Mouse (Mus musculus): ENCODE results near the gene Sema3f. TPM values are rescaled to one million over a fixed set of nuclear protein-coding genes. Genes with fewer than 3 reads are reported as not detected.
A peak's percentile ranks its signal among the peaks of the same experiment; 100 is the strongest.

The Sema3f gene
- 24.2 and 30.7 TPM in 2 replicates for polyA plus RNA-seq (2012; rRNA removed)

DNA sequence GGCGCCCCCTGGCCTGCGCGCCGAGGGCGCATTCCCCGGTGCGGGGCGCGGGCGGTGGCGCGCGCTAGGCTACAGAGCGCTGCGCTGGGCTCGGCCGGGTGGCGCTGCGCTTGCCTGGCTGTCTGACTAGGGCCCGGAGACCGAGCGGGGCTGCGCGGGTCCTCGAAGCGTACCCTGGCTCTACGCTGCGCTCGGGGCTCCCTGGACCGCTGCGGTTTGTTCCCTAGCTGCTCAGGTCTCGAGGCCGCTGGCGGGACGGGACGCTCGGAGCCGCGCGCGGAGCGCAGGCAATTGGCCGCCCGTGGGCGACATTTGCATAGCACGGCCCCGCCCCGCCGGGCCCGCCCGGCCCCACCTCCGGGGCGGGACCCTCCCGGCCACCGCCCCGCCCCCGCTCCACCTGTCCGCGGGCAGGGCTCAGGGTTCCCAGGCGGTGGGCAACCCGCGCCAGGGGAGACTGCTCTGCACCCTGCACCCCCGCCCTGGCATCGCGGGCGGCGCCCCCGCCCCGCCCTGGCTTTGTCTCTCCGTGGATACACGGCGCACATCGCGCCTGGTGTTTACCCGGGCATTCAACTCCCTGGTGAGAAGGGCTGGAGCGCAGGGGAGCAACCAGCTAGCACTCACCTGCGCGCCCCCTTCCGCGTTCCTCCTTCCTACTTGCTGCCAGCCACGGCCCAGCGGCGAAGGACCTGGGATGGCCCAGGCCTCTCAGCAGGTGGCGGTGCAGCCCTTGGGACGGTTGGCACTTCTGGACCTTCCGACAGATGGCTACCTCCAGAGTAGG, at the start of gene Sema3f:
Gene Sema3f, minus strand, starts transcription at position 779 of the 787 bp plus-strand sequence.
- TF ChIP-seq POLR2A (IDR thresholded peaks at IDR 0.05; ENCODE audit: low read depth, low read length) = peak; percentile 46; the same call in 1 of the 2 replicates
- 0 out of 2 replicates have a peak, but pooled peaks have one; percentile 18 for TF ChIP-seq CTCF (IDR thresholded peaks at IDR 0.05; ENCODE audit: extremely low read depth, insufficient read length, insufficient replicate concordance, low read depth, low read length)
- 2% methylated on average over 86 of the region's 86 CpGs for WGBS
- Histone ChIP-seq H3K4me1 (ENCODE audit: control insufficient read depth, insufficient read depth, insufficient read length, low read length) (peaks cover 14% of the 10 kb centered on the region), H3K27me3 (ENCODE audit: control insufficient read depth, insufficient read depth, low read length) (peaks cover 15% of the 10 kb centered on the region), H3K4me3 (ENCODE audit: low read depth, low read length) (peak within 1 kb of the TSS; percentile 72), H3K36me3 (ENCODE audit: control insufficient read depth, insufficient read depth, low read length) (no peaks in the 10 kb centered on the region), H3K27ac (ENCODE audit: insufficient read depth, low read depth, low read length) (no peak within 1 kb of the TSS; the same call in 1 of the 2 replicates)

GRCm38 (mm10) chr9:107759593-107759992, 49.3 kb upstream of the Sema3f start:
- Histone ChIP-seq H3K36me3 (ENCODE audit: control insufficient read depth, insufficient read depth, low read length) (peaks cover 75% of the 10 kb centered on the region), H3K4me3 (ENCODE audit: low read depth, low read length) (no peak overlapping the region), H3K27ac (ENCODE audit: insufficient read depth, low read depth, low read length) (no peak overlapping the region), H3K4me1 (ENCODE audit: control insufficient read depth, insufficient read depth, insufficient read length, low read length) (no peaks in the 10 kb centered on the region), H3K27me3 (ENCODE audit: control insufficient read depth, insufficient read depth, low read length) (no peaks in the 10 kb centered on the region)
- no peak for TF ChIP-seq POLR2A (IDR thresholded peaks at IDR 0.05; ENCODE audit: low read depth, low read length)
- no peak for TF ChIP-seq CTCF (IDR thresholded peaks at IDR 0.05; ENCODE audit: extremely low read depth, insufficient read length, insufficient replicate concordance, low read depth, low read length)
- WGBS = 88% methylated on average over 6 of the region's 6 CpGs

GRCm38 (mm10) chr9:107750378-107750777, 40.1 kb upstream of the Sema3f start:
- TF ChIP-seq POLR2A (IDR thresholded peaks at IDR 0.05; ENCODE audit: low read depth, low read length) (no peak), CTCF (IDR thresholded peaks at IDR 0.05; ENCODE audit: extremely low read depth, insufficient read length, insufficient replicate concordance, low read depth, low read length) (no peak)

GRCm38 (mm10) chr9:107748063-107748462, 37.8 kb upstream of the Sema3f start:
- H3K27ac ChIP-seq (ENCODE audit: insufficient read depth, low read depth, low read length) = no peak overlapping the region
- H3K4me1 ChIP-seq (ENCODE audit: control insufficient read depth, insufficient read depth, insufficient read length, low read length) = no peaks in the 10 kb centered on the region
- no peak overlapping the region for H3K4me3 ChIP-seq (ENCODE audit: low read depth, low read length)
- H3K36me3 ChIP-seq (ENCODE audit: control insufficient read depth, insufficient read depth, low read length) = peaks cover 90% of the 10 kb centered on the region
- no peaks in the 10 kb centered on the region for H3K27me3 ChIP-seq (ENCODE audit: control insufficient read depth, insufficient read depth, low read length)
- TF ChIP-seq CTCF (IDR thresholded peaks at IDR 0.05; ENCODE audit: extremely low read depth, insufficient read length, insufficient replicate concordance, low read depth, low read length) = no peak
- TF ChIP-seq POLR2A (IDR thresholded peaks at IDR 0.05; ENCODE audit: low read depth, low read length) = no peak
- 94% methylated on average over 3 of the region's 3 CpGs for WGBS

More at GRCm38 (mm10) chr9:107750378-107750777, 40.1 kb upstream of the Sema3f start:
- H3K4me1 ChIP-seq (ENCODE audit: control insufficient read depth, insufficient read depth, insufficient read length, low read length) = no peaks in the 10 kb centered on the region
- no peaks in the 10 kb centered on the region for H3K27me3 ChIP-seq (ENCODE audit: control insufficient read depth, insufficient read depth, low read length)
- H3K36me3 ChIP-seq (ENCODE audit: control insufficient read depth, insufficient read depth, low read length) = peaks cover 86% of the 10 kb centered on the region
- H3K27ac ChIP-seq (ENCODE audit: insufficient read depth, low read depth, low read length) = no peak overlapping the region
- 86% methylated on average over 5 of the region's 5 CpGs for WGBS
- H3K4me3 ChIP-seq (ENCODE audit: low read depth, low read length) = no peak overlapping the region

GRCm38 (mm10) chr9:107747310-107747709, 37.0 kb upstream of the Sema3f start:
- no peaks in the 10 kb centered on the region for H3K27me3 ChIP-seq (ENCODE audit: control insufficient read depth, insufficient read depth, low read length)
- WGBS = 73% methylated on average over 1 of the region's 1 CpGs
- H3K36me3 ChIP-seq (ENCODE audit: control insufficient read depth, insufficient read depth, low read length) = peaks cover 91% of the 10 kb centered on the region
- H3K4me1 ChIP-seq (ENCODE audit: control insufficient read depth, insufficient read depth, insufficient read length, low read length) = no peaks in the 10 kb centered on the region
- TF ChIP-seq POLR2A (IDR thresholded peaks at IDR 0.05; ENCODE audit: low read depth, low read length) (no peak), CTCF (IDR thresholded peaks at IDR 0.05; ENCODE audit: extremely low read depth, insufficient read length, insufficient replicate concordance, low read depth, low read length) (no peak)
- H3K4me3 ChIP-seq (ENCODE audit: low read depth, low read length) = no peak overlapping the region
- H3K27ac ChIP-seq (ENCODE audit: insufficient read depth, low read depth, low read length) = no peak overlapping the region

GRCm38 (mm10) chr9:107746679-107747078, 36.4 kb upstream of the Sema3f start:
- TF ChIP-seq POLR2A (IDR thresholded peaks at IDR 0.05; ENCODE audit: low read depth, low read length) (no peak), CTCF (IDR thresholded peaks at IDR 0.05; ENCODE audit: extremely low read depth, insufficient read length, insufficient replicate concordance, low read depth, low read length) (no peak)
- no peak overlapping the region for H3K27ac ChIP-seq (ENCODE audit: insufficient read depth, low read depth, low read length)
- H3K4me1 ChIP-seq (ENCODE audit: control insufficient read depth, insufficient read depth, insufficient read length, low read length) = no peaks in the 10 kb centered on the region
- H3K4me3 ChIP-seq (ENCODE audit: low read depth, low read length) = no peak overlapping the region
- H3K36me3 ChIP-seq (ENCODE audit: control insufficient read depth, insufficient read depth, low read length) = peaks cover 91% of the 10 kb centered on the region
- 95% methylated on average over 3 of the region's 3 CpGs for WGBS
- H3K27me3 ChIP-seq (ENCODE audit: control insufficient read depth, insufficient read depth, low read length) = no peaks in the 10 kb centered on the region

DNA sequence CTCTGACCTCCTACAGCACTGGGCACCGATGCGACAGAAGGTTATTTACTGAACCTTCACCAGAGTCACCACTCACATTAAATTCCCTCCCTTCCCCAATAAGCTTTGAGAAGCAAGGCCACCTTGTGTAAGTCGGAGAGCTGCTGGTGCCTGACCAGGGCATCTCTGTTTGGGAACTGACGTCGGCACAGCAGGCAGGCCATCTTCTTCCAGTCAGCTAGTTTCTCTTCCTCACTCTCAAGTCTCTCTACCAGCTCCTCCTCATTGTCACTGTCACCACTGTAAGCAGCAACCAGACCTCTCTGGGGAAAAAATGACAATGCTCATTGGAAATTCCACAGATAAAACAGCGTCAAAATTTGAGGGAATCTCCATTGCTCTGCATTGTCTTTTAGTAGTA, 33.8 kb upstream of the Sema3f start:
- peaks cover 85% of the 10 kb centered on the region for H3K36me3 ChIP-seq (ENCODE audit: control insufficient read depth, insufficient read depth, low read length)
- H3K27ac ChIP-seq (ENCODE audit: insufficient read depth, low read depth, low read length) = no peak overlapping the region
- 89% methylated on average over 6 of the region's 6 CpGs for WGBS
- H3K4me3 ChIP-seq (ENCODE audit: low read depth, low read length) = no peak overlapping the region
- H3K27me3 ChIP-seq (ENCODE audit: control insufficient read depth, insufficient read depth, low read length) = no peaks in the 10 kb centered on the region
- TF ChIP-seq POLR2A (IDR thresholded peaks at IDR 0.05; ENCODE audit: low read depth, low read length) (no peak), CTCF (IDR thresholded peaks at IDR 0.05; ENCODE audit: extremely low read depth, insufficient read length, insufficient replicate concordance, low read depth, low read length) (no peak)
- no peaks in the 10 kb centered on the region for H3K4me1 ChIP-seq (ENCODE audit: control insufficient read depth, insufficient read depth, insufficient read length, low read length)

Data from small intestine, adult 2 months (tissue).